Mouse (Mus musculus) central nervous system, embryonic 11.5 days (tissue): ENCODE results near the gene Zfp277. TPM values are rescaled to one million over a fixed set of nuclear protein-coding genes. Genes with fewer than 3 reads are reported as not detected.

Source experiments
- polyA plus RNA-seq: library from polyadenylated mRNA; depleted of rRNA; stranded (reverse); fragments of >200 nt; gene quantifications from 2 replicates; pipeline ENCODE4 v1.2.3, GENCODE M21; 2012; rRNA removed

Gene Zfp277
- 15.5 and 24.5 TPM in 2 replicates for polyA plus RNA-seq

GRCm38 (mm10) chr12:40445648-40446449 lies at the start of gene Zfp277, which contains the start of gene Dock4:
Zfp277 (minus strand) TSS chr12:40445902.
Dock4 (plus strand) TSS chr12:40445952.

Other genes starting within 250 kb of the Zfp277 start
- 0.50 and 0.53 TPM in 2 replicates for gene Lsmem1, start 246.4 kb downstream of the Zfp277 start, polyA plus RNA-seq
- gene Ifrd1, start 197.4 kb downstream of the Zfp277 start, polyA plus RNA-seq: 56.4 and 75.2 TPM in 2 replicates
- 8.0 and 10.4 TPM in 2 replicates for gene Dock4, start 50 bp upstream of the Zfp277 start, polyA plus RNA-seq